Mouse (Mus musculus) midbrain, embryonic 13.5 days (tissue): Measurements from ENCODE around the gene Unc93a2. TPM values are rescaled to one million over a fixed set of nuclear protein-coding genes. Genes with fewer than 3 reads are reported as not detected.
A peak's percentile ranks its signal among the peaks of the same experiment; 100 is the strongest.
"Not testable (repeated sequence)": the region's sequence is repeated elsewhere in the genome, so short reads cannot be mapped to it uniquely, and the experiment has no call there.

Experiments
- ATAC-seq: fragments of 200-750 bp; cut with Nextera tagmentation; 2 replicates; pipeline ENCODE4 v1.8.0; 2017; ENCODE audit warnings: mild to moderate bottlenecking, moderate TSS enrichment, moderate library complexity
- H3K27ac ChIP-seq: fragments of 300-500 bp; sonication (generic); 2 replicates; pipeline ENCODE4 v1.5.1; 2015; ENCODE audit warnings: inconsistent platforms, mild to moderate bottlenecking, moderate library complexity
- H3K27me3 ChIP-seq: fragments of 300-500 bp; sonication (generic); 2 replicates; pipeline ENCODE4 v1.6.1; 2015; ENCODE audit warnings: mild to moderate bottlenecking, inconsistent platforms
- H3K36me3 ChIP-seq: fragments of 300-500 bp; sonication (generic); 2 replicates; pipeline ENCODE4 v1.6.1; 2015; ENCODE audit warnings: mild to moderate bottlenecking, inconsistent platforms
- H3K4me1 ChIP-seq: fragments of 300-500 bp; sonication (generic); replicated peaks from 2 replicates; pipeline ENCODE4 v1.6.1; 2015; ENCODE audit warnings: inconsistent platforms
- H3K4me2 ChIP-seq: fragments of 300-500 bp; sonication (generic); replicated peaks from 2 replicates; pipeline ENCODE4 v1.6.1; 2015; ENCODE audit warnings: moderate library complexity, mild to moderate bottlenecking, inconsistent platforms
- H3K4me3 ChIP-seq: fragments of 300-500 bp; sonication (generic); replicated peaks from 2 replicates; pipeline ENCODE4 v1.5.1; 2015; ENCODE audit warnings: mild to moderate bottlenecking, inconsistent platforms
- H3K9ac ChIP-seq: fragments of 300-500 bp; sonication (generic); replicated peaks from 2 replicates; pipeline ENCODE4 v1.6.1; 2015; ENCODE audit warnings: mild to moderate bottlenecking, inconsistent platforms
- H3K9me3 ChIP-seq: fragments of 300-500 bp; sonication (generic); 2 replicates; pipeline ENCODE4 v1.6.1; 2016; ENCODE audit warnings: mild to moderate bottlenecking, inconsistent platforms
- WGBS: fragments of 180-500 bp; shearing (Covaris S2); methylation state at CpG from one replicate; pipeline ENCODE4 v1.1.7; 2015; 5-methylcytosine and 5-hydroxymethylcytosine counted together
- polyA plus RNA-seq: library from polyadenylated mRNA; unstranded; fragments of >200 nt; fragmentation: Nextera tagmentation; extraction: Ambion mirVana; gene quantifications from 2 replicates; pipeline ENCODE4 v1.2.1, GENCODE M21; 2015

Gene Unc93a2
- polyA plus RNA-seq = not detected in 2 replicates

DNA sequence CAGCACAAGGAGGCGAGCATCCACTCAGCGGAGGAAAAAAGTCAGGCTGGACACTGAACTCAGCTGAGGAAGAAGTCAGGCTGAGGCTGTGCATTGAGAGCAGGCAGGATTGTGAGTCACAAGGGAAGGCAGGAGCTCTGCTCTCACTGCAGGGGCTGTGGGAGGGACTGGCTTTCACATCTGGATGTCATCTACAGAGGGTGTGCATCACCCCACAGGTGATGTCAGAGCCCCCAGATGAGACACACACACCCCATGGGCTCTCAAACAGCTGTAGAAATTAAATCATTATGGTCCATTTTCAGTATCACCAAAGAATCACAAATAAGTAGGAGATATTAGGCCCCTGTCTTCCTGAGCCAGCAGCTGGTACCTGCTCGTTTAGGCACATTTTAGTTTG lies at the start of gene Unc93a2:
Gene Unc93a2 (minus strand): TSS at position 101 of the 400 bp plus-strand sequence.
- not testable (repeated sequence) for H3K36me3 ChIP-seq, H3K9me3 ChIP-seq, H3K27ac ChIP-seq, ATAC-seq, H3K4me3 ChIP-seq, H3K4me2 ChIP-seq, H3K4me1 ChIP-seq, H3K27me3 ChIP-seq, H3K9ac ChIP-seq
- 76% methylated on average over 3 of the region's 3 CpGs for WGBS

DNA sequence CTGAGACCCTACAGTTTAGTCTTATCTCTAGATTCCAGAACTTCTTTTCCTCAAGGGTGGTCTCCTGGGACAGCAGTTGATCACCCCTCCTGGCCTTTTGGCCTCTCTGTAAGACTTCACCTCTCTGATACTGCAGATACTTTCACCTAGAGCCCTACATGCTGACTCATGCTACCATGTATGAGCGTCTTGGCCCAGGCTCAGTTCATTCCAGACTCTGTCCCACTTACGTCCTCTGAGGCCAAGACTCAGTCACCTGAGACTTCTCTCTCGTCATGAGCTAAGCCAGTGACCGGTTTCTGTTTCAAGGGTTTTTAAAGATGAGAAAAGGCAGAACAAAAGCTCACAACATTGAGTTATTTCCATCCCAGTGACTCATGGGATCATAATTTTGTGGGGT lies 48.9 kb upstream of the Unc93a2 start:
- not testable (repeated sequence) for H3K4me3 ChIP-seq, H3K27ac ChIP-seq, H3K4me2 ChIP-seq, H3K9ac ChIP-seq, H3K36me3 ChIP-seq, H3K4me1 ChIP-seq, ATAC-seq, H3K9me3 ChIP-seq, H3K27me3 ChIP-seq
- 87% methylated on average over 4 of the region's 4 CpGs for WGBS

- 89% methylated on average over 4 of the region's 4 CpGs for WGBS
- not testable (repeated sequence) for H3K9ac ChIP-seq, H3K9me3 ChIP-seq, H3K4me3 ChIP-seq, H3K4me1 ChIP-seq, H3K36me3 ChIP-seq, ATAC-seq, H3K27me3 ChIP-seq, H3K27ac ChIP-seq, H3K4me2 ChIP-seq
Measured at GRCm38 (mm10) chr17:7430210-7430631, 45.0 kb upstream of the Unc93a2 start.

DNA sequence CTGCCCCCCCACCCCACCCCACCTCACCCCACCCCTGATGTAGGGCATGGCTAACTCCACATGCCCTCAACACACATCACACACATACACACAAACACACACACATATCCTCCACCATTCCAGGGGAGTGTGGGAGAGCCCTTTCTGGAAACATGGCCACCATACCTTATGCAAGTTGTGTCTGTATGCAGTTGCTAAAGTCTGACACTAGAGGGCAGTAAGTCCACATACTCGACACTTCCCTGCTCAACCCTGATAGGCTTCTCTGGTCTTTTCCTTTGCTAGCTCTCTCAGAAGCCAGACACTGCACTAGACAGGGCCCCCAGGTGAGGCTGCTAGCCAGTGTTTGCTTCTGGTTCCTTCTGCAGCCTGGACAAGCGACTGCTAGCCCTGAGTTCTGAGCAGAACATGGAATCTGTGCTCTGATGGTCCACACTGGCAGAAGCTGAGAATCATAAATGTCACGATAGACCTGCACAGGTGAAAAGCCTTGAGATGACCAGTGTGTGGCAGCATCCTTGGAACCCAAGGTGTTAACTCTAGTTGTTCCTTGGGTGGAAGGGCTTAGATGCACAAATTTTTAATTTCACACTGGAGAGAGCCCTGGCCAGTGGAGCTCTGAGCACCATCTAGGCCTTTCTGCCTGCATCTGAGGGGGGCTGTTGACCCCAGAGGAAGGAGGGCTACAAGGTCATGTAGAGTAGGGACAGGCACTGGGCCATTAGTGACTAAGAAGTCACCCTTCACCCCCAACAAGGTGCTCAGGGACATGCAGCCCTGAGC lies 35.1 kb upstream of the Unc93a2 start:
- H3K9me3 ChIP-seq, H3K4me2 ChIP-seq, H3K9ac ChIP-seq, H3K4me1 ChIP-seq, H3K4me3 ChIP-seq, H3K27me3 ChIP-seq, H3K36me3 ChIP-seq, H3K27ac ChIP-seq: not testable (repeated sequence)
- WGBS = 37% methylated on average over 3 of the region's 3 CpGs
- peak; percentile 93 for ATAC-seq

GRCm38 (mm10) chr17:7414601-7415310 lies 29.5 kb upstream of the Unc93a2 start:
- not testable (repeated sequence) for H3K4me2 ChIP-seq, H3K4me1 ChIP-seq, H3K4me3 ChIP-seq, H3K9me3 ChIP-seq, H3K9ac ChIP-seq, H3K27me3 ChIP-seq, H3K36me3 ChIP-seq, H3K27ac ChIP-seq, ATAC-seq
- 91% methylated on average over 7 of the region's 9 CpGs for WGBS

DNA sequence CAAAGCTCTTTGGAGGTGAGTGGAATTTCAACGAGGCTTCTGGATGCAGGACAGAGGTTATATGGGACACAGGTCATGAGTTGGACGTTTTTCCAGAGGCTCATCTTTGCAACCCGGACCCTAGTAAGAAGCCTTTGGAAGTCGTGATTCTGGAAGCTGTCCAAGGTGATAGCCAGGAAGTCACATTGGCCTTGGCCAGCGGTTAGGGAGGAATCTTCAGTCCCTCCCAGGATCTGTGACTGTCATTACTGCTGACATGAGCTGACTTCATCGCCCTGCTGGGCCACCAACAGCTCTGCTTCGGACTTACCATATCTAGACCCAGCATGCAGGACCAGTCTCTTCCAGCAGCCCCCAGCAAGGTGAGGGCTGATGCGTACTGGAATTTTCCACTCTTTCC lies 28.1 kb upstream of the Unc93a2 start:
- 87% methylated on average over 8 of the region's 8 CpGs for WGBS
- ATAC-seq, H3K27ac ChIP-seq, H3K4me2 ChIP-seq, H3K9me3 ChIP-seq, H3K4me1 ChIP-seq, H3K4me3 ChIP-seq, H3K9ac ChIP-seq, H3K27me3 ChIP-seq, H3K36me3 ChIP-seq: not testable (repeated sequence)

GRCm38 (mm10) chr17:7399770-7400169 lies 14.5 kb upstream of the Unc93a2 start:
- H3K27ac ChIP-seq, H3K4me1 ChIP-seq, H3K27me3 ChIP-seq, H3K9me3 ChIP-seq, ATAC-seq, H3K36me3 ChIP-seq, H3K4me2 ChIP-seq, H3K4me3 ChIP-seq, H3K9ac ChIP-seq: not testable (repeated sequence)
- WGBS = 61% methylated on average over 6 of the region's 6 CpGs

DNA sequence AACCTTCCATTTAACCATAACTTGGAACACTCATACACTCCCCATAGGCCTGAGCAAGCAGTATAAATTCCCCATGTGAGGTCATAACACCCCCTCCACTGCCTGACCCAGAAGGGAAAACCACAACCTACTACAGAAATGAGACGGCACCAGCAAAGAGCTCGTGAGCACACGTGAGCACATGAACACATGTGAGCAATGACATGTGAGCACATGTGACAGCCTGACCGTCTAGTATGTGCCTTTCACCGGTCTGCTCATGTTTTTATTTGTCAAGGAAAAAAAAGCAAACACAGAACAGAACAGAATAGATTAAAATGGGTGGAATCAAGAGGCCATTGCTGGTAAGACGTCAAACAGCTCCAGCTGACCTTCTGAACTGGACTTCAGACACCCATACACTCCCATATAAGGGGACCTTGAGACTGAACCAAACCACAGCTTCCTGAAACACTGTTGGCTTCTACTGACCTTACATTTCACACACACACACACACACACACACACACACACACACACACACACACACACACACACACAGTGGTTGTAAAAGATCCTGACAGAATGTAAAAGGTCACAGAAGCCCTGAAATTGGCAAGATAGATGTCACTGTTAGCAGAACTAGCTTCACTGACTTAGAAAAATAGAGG lies 13.1 kb upstream of the Unc93a2 start:
- H3K4me2 ChIP-seq, H3K9me3 ChIP-seq, H3K36me3 ChIP-seq, H3K27me3 ChIP-seq, ATAC-seq, H3K9ac ChIP-seq, H3K4me1 ChIP-seq, H3K4me3 ChIP-seq, H3K27ac ChIP-seq: not testable (repeated sequence)
- WGBS = 85% methylated on average over 6 of the region's 6 CpGs

DNA sequence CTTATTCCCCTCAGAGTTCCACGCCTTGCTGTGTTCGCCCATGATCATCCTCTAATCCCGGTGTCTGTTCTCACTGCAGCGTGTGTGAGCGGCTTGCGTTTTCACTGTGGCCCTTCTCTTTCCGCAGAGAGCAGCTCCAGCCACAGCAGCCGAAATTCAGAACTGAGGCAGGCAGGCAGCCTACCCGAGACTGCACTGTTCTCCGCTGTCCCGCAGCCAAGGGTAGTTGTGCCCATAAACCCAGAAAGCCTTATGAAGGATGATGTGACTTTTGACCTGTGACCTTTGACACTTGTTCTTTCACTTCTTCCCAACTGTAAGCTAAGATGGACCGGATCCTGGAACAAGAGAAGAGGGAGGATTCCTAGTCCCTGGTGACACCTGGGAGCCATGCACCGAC lies 11.8 kb upstream of the Unc93a2 start:
- H3K27me3 ChIP-seq, H3K9ac ChIP-seq, ATAC-seq, H3K9me3 ChIP-seq, H3K36me3 ChIP-seq, H3K4me3 ChIP-seq, H3K27ac ChIP-seq, H3K4me2 ChIP-seq, H3K4me1 ChIP-seq: not testable (repeated sequence)
- 93% methylated on average over 13 of the region's 13 CpGs for WGBS

DNA sequence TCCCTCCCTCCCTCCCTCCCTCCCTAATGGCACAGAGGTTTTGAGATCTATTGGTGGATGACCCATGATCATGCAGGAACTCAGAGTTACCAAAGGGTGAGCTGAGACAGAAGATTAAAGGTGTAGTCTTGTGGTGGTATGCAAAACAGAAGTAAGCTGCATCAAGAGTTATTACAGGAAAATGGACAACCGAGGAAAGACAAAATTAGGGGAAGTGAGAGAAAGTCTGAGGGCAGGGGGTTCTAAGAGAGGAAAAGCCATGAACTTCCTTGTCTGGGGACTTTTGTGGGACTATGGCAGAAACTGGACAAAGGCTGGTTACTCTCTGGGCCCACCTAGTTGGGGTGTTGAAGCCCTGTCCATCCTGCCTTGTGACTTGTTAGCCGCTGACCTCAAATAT lies 11.0 kb upstream of the Unc93a2 start:
- H3K27ac ChIP-seq, H3K4me2 ChIP-seq, H3K4me3 ChIP-seq, H3K4me1 ChIP-seq, H3K36me3 ChIP-seq, H3K27me3 ChIP-seq, ATAC-seq, H3K9me3 ChIP-seq, H3K9ac ChIP-seq: not testable (repeated sequence)
- WGBS = no CpG with 5 or more reads among the region's 2 CpGs

- 95% methylated on average over 8 of the region's 8 CpGs for WGBS
Measured at GRCm38 (mm10) chr17:7395671-7396070, 10.4 kb upstream of the Unc93a2 start.

DNA sequence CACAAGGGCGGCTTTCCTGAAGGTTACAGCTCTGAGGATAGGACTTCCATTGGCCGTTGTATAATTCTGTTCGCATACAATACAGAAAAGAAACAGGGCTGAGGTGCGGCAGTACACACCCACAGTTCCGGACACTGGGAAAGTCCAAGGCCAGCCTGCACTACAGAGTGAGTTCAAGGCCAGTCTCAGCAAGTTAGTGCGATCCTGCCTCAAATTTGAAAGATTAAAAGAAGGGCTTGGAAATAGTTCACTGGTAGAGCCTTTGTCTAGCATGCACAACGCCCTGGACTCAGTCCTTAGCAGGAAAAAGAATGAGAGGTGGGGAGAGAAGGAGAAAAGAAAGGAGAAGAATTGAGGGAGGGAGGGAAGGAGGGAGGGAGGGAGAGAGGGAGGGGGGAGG lies 9.9 kb upstream of the Unc93a2 start:
- not testable (repeated sequence) for H3K4me1 ChIP-seq, H3K36me3 ChIP-seq, H3K27me3 ChIP-seq, ATAC-seq, H3K4me2 ChIP-seq, H3K9ac ChIP-seq, H3K27ac ChIP-seq, H3K9me3 ChIP-seq, H3K4me3 ChIP-seq
- 88% methylated on average over 7 of the region's 7 CpGs for WGBS

More at GRCm38 (mm10) chr17:7395671-7396070, 10.4 kb upstream of the Unc93a2 start:
- not testable (repeated sequence) for H3K9me3 ChIP-seq, H3K4me3 ChIP-seq, ATAC-seq, H3K27ac ChIP-seq, H3K27me3 ChIP-seq, H3K36me3 ChIP-seq, H3K4me1 ChIP-seq, H3K4me2 ChIP-seq, H3K9ac ChIP-seq
